13 mouse cellular contexts compared by ENCODE assay signal in the genomic region with DNA sequence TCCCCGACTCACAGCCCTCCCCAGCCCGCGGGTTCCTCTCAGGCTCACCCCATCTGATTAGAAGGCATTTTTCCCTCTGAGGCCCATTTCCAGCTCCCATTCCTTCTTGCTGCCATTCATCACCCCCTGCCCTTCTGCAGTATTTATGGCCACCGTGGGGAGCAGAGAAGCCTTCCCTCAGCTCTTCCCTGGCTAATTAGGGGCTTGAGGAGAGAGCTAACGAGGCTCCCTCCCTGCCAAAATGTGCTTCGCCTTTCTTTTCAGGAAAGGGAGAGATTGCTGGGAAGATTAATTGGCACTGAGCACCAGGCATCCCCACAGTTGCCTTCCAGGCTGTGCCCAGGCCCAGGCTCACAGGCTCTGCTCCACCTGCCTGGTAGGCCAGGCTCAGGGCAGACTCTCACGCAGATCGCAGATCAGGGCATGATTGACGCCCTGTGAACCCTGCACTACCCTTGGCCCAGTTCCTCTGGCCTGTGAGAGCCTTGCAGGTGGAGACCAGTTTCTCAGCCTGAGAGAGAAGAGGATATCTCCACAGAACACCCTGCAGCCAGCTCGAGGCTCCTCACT. TPM values are rescaled to one million over a fixed set of nuclear protein-coding genes. Genes with fewer than 3 reads are reported as not detected.
DNase-seq lines count a peak whose midpoint lies in the region; ATAC-seq and TF ChIP-seq lines count a peak whose summit lies in the region.
"Had no signal": no experiment of that assay in that cellular context is flagged by ENCODE, and none has a peak within 500 bp of the region (broad histone marks: within the 10 kb centered on the region; RNA-seq: fewer than 3 reads in every experiment).

No protein-coding gene starts in this region.

- H3K4me1 ChIP-seq in forebrain, embryonic 16.5 days (replicated peaks; ENCODE audit: control insufficient read depth, insufficient read depth, low read length) = peaks cover 17% of the 10 kb centered on the region
- H3K4me1 ChIP-seq in midbrain, embryonic 13.5 days (replicated peaks) = peaks cover 8% of the 10 kb centered on the region; the same call in 1 of the 2 replicates
- H3K4me1 ChIP-seq in stomach, postnatal 0 days (replicated peaks; ENCODE audit: control insufficient read depth, insufficient read depth) = no peaks in the 10 kb centered on the region
- H3K4me1 ChIP-seq: embryonic facial prominence, embryonic 12.5 days; heart, embryonic 15.5 days; lung, embryonic 15.5 days had no signal

- peak; percentile 79 for ATAC-seq in forebrain, embryonic 16.5 days
- peak; percentile 63; the same call in 1 of the 2 replicates for ATAC-seq in midbrain, embryonic 13.5 days
- peak; percentile 53; the same call in 1 of the 2 replicates for ATAC-seq in stomach, postnatal 0 days (ENCODE audit: low FRiP score, low TSS enrichment)

- peak overlapping the region; percentile 40 for H3K9ac ChIP-seq in forebrain, embryonic 16.5 days (replicated peaks; ENCODE audit: low read depth, low read length)
- peak overlapping the region; percentile 39; the same call in 1 of the 2 replicates for H3K9ac ChIP-seq in midbrain, embryonic 13.5 days (replicated peaks)
- H3K9ac ChIP-seq in stomach, postnatal 0 days (ENCODE audit: low read length) = 0 out of 2 replicates have a peak overlapping the region, but pooled peaks have one; percentile 9
- H3K9ac ChIP-seq: embryonic facial prominence, embryonic 12.5 days; heart, embryonic 15.5 days; lung, embryonic 15.5 days had no signal

- H3K9me3 ChIP-seq in forebrain, embryonic 16.5 days (ENCODE audit: control insufficient read depth, low read length) = no peaks in the 10 kb centered on the region
- no peaks in the 10 kb centered on the region for H3K9me3 ChIP-seq in midbrain, embryonic 13.5 days
- no peaks in the 10 kb centered on the region for H3K9me3 ChIP-seq in stomach, postnatal 0 days (ENCODE audit: control insufficient read depth, low read length)
- H3K9me3 ChIP-seq: embryonic facial prominence, embryonic 12.5 days; heart, embryonic 15.5 days; lung, embryonic 15.5 days had no signal

- H3K27ac ChIP-seq in layer of hippocampus, adult 2 months = peak overlapping the region; percentile 51; the same call in 1 of the 2 replicates
- H3K27ac ChIP-seq in forebrain, embryonic 16.5 days (ENCODE audit: low read length) = peak overlapping the region; percentile 84
- peak overlapping the region; percentile 76 for H3K27ac ChIP-seq in midbrain, embryonic 13.5 days
- no peak overlapping the region for H3K27ac ChIP-seq in stomach, postnatal 0 days (replicated peaks)
- H3K27ac ChIP-seq: embryonic facial prominence, embryonic 12.5 days; heart, embryonic 15.5 days; lung, embryonic 15.5 days had no signal

- TF ChIP-seq EP300 in stomach, postnatal 0 days (optimal IDR thresholded peaks at IDR 0.05) = no peak

- DNase-seq in layer of hippocampus, adult 2 months (ENCODE audit: low spot score in 2 of 2) = no peak
- no peak for DNase-seq in layer of hippocampus, postnatal 10 days (ENCODE audit: low spot score in 2 of 2)
- no peak for DNase-seq in stomach, postnatal 0 days (ENCODE audit: low spot score)
- DNase-seq in adrenal gland, postnatal 36 days = no peak
- DNase-seq in urinary bladder, postnatal 14 days (ENCODE audit: low spot score) = no peak
- DNase-seq in gastrocnemius, postnatal 4 days (ENCODE audit: low spot score in 2 of 2) = no peak
- DNase-seq: cerebellum, adult 9-11 months; kidney, postnatal 4 days had no signal

- WGBS in forebrain, embryonic 16.5 days = 27% methylated on average over 10 of the region's 10 CpGs
- 62% methylated on average over 10 of the region's 10 CpGs for WGBS in midbrain, embryonic 13.5 days
- 79% methylated on average over 10 of the region's 10 CpGs for WGBS in stomach, postnatal 0 days

- TF ChIP-seq CTCF in layer of hippocampus, adult 2 months (conservative IDR thresholded peaks at IDR 0.05) = no peak
- no peak for TF ChIP-seq CTCF in stomach, postnatal 0 days (IDR thresholded peaks at IDR 0.05; ENCODE audit: low read depth)

- no peak overlapping the region for H3K4me3 ChIP-seq in layer of hippocampus, adult 2 months
- H3K4me3 ChIP-seq in forebrain, embryonic 16.5 days (replicated peaks; ENCODE audit: low read length) = no peak overlapping the region
- no peak overlapping the region for H3K4me3 ChIP-seq in midbrain, embryonic 13.5 days (replicated peaks)
- H3K4me3 ChIP-seq in stomach, postnatal 0 days (ENCODE audit: low read depth, low read length) = no peak overlapping the region
- H3K4me3 ChIP-seq: embryonic facial prominence, embryonic 12.5 days; heart, embryonic 15.5 days; lung, embryonic 15.5 days had no signal

- H3K36me3 ChIP-seq in forebrain, embryonic 16.5 days (ENCODE audit: control insufficient read depth, insufficient read depth) = peaks cover 4% of the 10 kb centered on the region
- H3K36me3 ChIP-seq in midbrain, embryonic 13.5 days = peaks cover 77% of the 10 kb centered on the region
- peaks cover 16% of the 10 kb centered on the region; the same call in 1 of the 2 replicates for H3K36me3 ChIP-seq in stomach, postnatal 0 days (ENCODE audit: control insufficient read depth, insufficient read depth, low read length)

- H3K27me3 ChIP-seq in forebrain, embryonic 16.5 days (replicated peaks; ENCODE audit: control insufficient read depth, insufficient read depth, low read length) = no peaks in the 10 kb centered on the region
- H3K27me3 ChIP-seq in midbrain, embryonic 13.5 days = no peaks in the 10 kb centered on the region
- H3K27me3 ChIP-seq in stomach, postnatal 0 days (ENCODE audit: control insufficient read depth, insufficient read depth, low read length) = no peaks in the 10 kb centered on the region
- H3K27me3 ChIP-seq: embryonic facial prominence, embryonic 12.5 days; heart, embryonic 15.5 days; lung, embryonic 15.5 days had no signal

- H3K4me2 ChIP-seq in forebrain, embryonic 16.5 days (ENCODE audit: low read length) = no peak overlapping the region
- no peak overlapping the region for H3K4me2 ChIP-seq in midbrain, embryonic 13.5 days (replicated peaks)
- H3K4me2 ChIP-seq in stomach, postnatal 0 days (replicated peaks; ENCODE audit: low read depth) = no peak overlapping the region
- H3K4me2 ChIP-seq: embryonic facial prominence, embryonic 12.5 days; heart, embryonic 15.5 days; lung, embryonic 15.5 days had no signal

RNA-seq across cellular contexts. Expression of gene Chmp6, which starts 19.5 kb away (rescaled TPM):
- total RNA-seq in layer of hippocampus, adult 2 months (2021) = 10 to 100 TPM; 34.7 to 45.9 TPM
- total RNA-seq in layer of hippocampus, postnatal 10 days (2021) = 10 to 100 TPM; 43.0 to 44.5 TPM
- 83.4 and 96.5 TPM in 2 replicates for polyA plus RNA-seq in forebrain, embryonic 16.5 days (2015; fragmentation: Nextera tagmentation; extraction: Ambion mirVana)
- polyA plus RNA-seq in midbrain, embryonic 13.5 days (2015; fragmentation: Nextera tagmentation; extraction: Ambion mirVana) = 107 and 112 TPM in 2 replicates
- polyA plus RNA-seq in stomach, postnatal 0 days (2015; fragmentation: Nextera tagmentation; extraction: Ambion mirVana) = 84.5 and 85.3 TPM in 2 replicates
- 10 to 100 TPM; 31.9 to 37.6 TPM for total RNA-seq in adrenal gland, postnatal 36 days (2021)
- 10 to 100 TPM; 37.3 to 37.9 TPM for total RNA-seq in gastrocnemius, postnatal 4 days (2021)

RNA-seq across cellular contexts. Expression of gene Baiap2, which starts 48.8 kb away (rescaled TPM):
- 100 to 1,000 TPM; 244 to 257 TPM for total RNA-seq in layer of hippocampus, adult 2 months (2021)
- 100 to 1,000 TPM in 1 of 2 experiments, 10 to 100 TPM in 1; 96.2 to 102 TPM for total RNA-seq in layer of hippocampus, postnatal 10 days (2021)
- polyA plus RNA-seq in forebrain, embryonic 16.5 days (2015; fragmentation: Nextera tagmentation; extraction: Ambion mirVana) = 36.5 and 38.7 TPM in 2 replicates
- 9.2 and 10.0 TPM in 2 replicates for polyA plus RNA-seq in midbrain, embryonic 13.5 days (2015; fragmentation: Nextera tagmentation; extraction: Ambion mirVana)
- 35.1 and 39.2 TPM in 2 replicates for polyA plus RNA-seq in stomach, postnatal 0 days (2015; fragmentation: Nextera tagmentation; extraction: Ambion mirVana)
- total RNA-seq in adrenal gland, postnatal 36 days (2021) = 10 to 100 TPM; 11.3 to 24.0 TPM
- total RNA-seq in gastrocnemius, postnatal 4 days (2021) = 1 to 10 TPM; 8.1 to 8.5 TPM
